Mouse (Mus musculus) MEL (cell line): ENCODE results near the gene Scgb1c1. TPM values are rescaled to one million over a fixed set of nuclear protein-coding genes. Genes with fewer than 3 reads are reported as not detected.
"Not testable (repeated sequence)": the region's sequence is repeated elsewhere in the genome, so short reads cannot be mapped to it uniquely, and the experiment has no call there.

Experiments used
- DNase-seq: peaks from one replicate; pipeline ENCODE4 v3.0.0; 2011; ENCODE audit warnings: low read depth, low spot score
- H3K27ac ChIP-seq: 2 replicates; pipeline ENCODE4 v1.5.1; 2012; ENCODE audit warnings: low read depth, mild to moderate bottlenecking, control low read depth, low read length, moderate library complexity; ENCODE audit not compliant: control insufficient read depth
- H3K27me3 ChIP-seq, 2 experiments: fragments of 150-350 bp in 1 of 2; sonication (generic) in 1 of 2; 2 replicates each; pipeline ENCODE4 v1.6.1; 2012; ENCODE audit warnings: low read length in 2 of 2, mild to moderate bottlenecking in 2 of 2, improper control_type of control experiment in 1 of 2, moderate library complexity in 1 of 2; ENCODE audit not compliant: insufficient read depth in 2 of 2, control insufficient read depth in 1 of 2
- H3K36me3 ChIP-seq, 2 experiments: 2 replicates each; pipeline ENCODE4 v1.6.1; 2012 to 2014; ENCODE audit warnings: low read length in 2 of 2, improper control_type of control experiment in 1 of 2, inconsistent platforms in 1 of 2, mild to moderate bottlenecking in 1 of 2; ENCODE audit not compliant: insufficient read depth in 2 of 2, control insufficient read depth in 1 of 2
- H3K4me1 ChIP-seq, 2 experiments: fragments of 150-350 bp in 1 of 2; sonication (generic) in 1 of 2; 2 replicates each; pipeline ENCODE4 v1.6.1; 2012; ENCODE audit warnings: low read length in 2 of 2, improper control_type of control experiment in 1 of 2, mild to moderate bottlenecking in 1 of 2; ENCODE audit not compliant: insufficient read depth in 2 of 2, control insufficient read depth in 1 of 2
- H3K4me3 ChIP-seq, 2 experiments: fragments of 150-350 bp in 1 of 2; sonication (generic) in 1 of 2; 2 replicates each; pipeline ENCODE4 v1.5.1; 2012; ENCODE audit warnings: low read depth in 2 of 2, low read length in 2 of 2, mild to moderate bottlenecking in 2 of 2, moderate library complexity in 2 of 2, control low read depth in 1 of 2, improper control_type of control experiment in 1 of 2; ENCODE audit not compliant: control insufficient read depth in 1 of 2, insufficient read depth in 1 of 2
- H3K79me2 ChIP-seq: 2 replicates; pipeline ENCODE4 v1.6.1; 2012; ENCODE audit warnings: mild to moderate bottlenecking, low read length, moderate library complexity; ENCODE audit not compliant: control insufficient read depth, poor library complexity, insufficient read depth
- H3K9ac ChIP-seq: 2 replicates; pipeline ENCODE4 v1.6.1; 2012; ENCODE audit warnings: low read depth, mild to moderate bottlenecking, control low read depth, low read length, moderate library complexity; ENCODE audit not compliant: control insufficient read depth, poor library complexity, severe bottlenecking
- H3K9me3 ChIP-seq: fragments of 150-350 bp; sonication (generic); replicated peaks from 2 replicates; pipeline ENCODE4 v1.6.1; 2012; ENCODE audit warnings: mild to moderate bottlenecking, low read length, improper control_type of control experiment, moderate library complexity; ENCODE audit not compliant: insufficient read depth
- E2F4 ChIP-seq: IDR thresholded peaks from 2 replicates; pipeline ENCODE4 v1.6.1; 2011; ENCODE audit warnings: low read depth, low read length, improper control_type of control experiment, borderline replicate concordance
- ELF1 ChIP-seq: IDR thresholded peaks from 2 replicates; pipeline ENCODE4 v1.6.1; 2014; ENCODE audit warnings: low read depth, mild to moderate bottlenecking, inconsistent platforms, low read length, improper control_type of control experiment, moderate library complexity
- EP300 ChIP-seq, 2 experiments: IDR thresholded peaks; 2 replicates each; pipeline ENCODE4 v1.6.1; 2011; ENCODE audit warnings: improper control_type of control experiment in 2 of 2, low read length in 2 of 2, low read depth in 1 of 2, mild to moderate bottlenecking in 1 of 2
- ETS1 ChIP-seq: IDR thresholded peaks from 2 replicates; pipeline ENCODE4 v1.6.1; 2012; ENCODE audit warnings: low read depth, mild to moderate bottlenecking, inconsistent platforms, low read length, improper control_type of control experiment, moderate library complexity
- JUND ChIP-seq: IDR thresholded peaks from 2 replicates; pipeline ENCODE4 v1.6.1; 2011; ENCODE audit warnings: low read depth, mild to moderate bottlenecking, improper control_type of control experiment, low read length
- MAFK ChIP-seq: IDR thresholded peaks from 2 replicates; pipeline ENCODE4 v1.6.1; 2011; ENCODE audit warnings: low read depth, mild to moderate bottlenecking, low read length, improper control_type of control experiment, borderline replicate concordance
- MAX ChIP-seq: IDR thresholded peaks from 2 replicates; pipeline ENCODE4 v1.6.1; 2011; ENCODE audit warnings: low read length, improper control_type of control experiment
- MEF2A ChIP-seq: IDR thresholded peaks from 2 replicates; pipeline ENCODE4 v1.6.1; 2014; ENCODE audit warnings: low read depth, mild to moderate bottlenecking, inconsistent platforms, low read length, improper control_type of control experiment; ENCODE audit not compliant: poor library complexity, insufficient replicate concordance, severe bottlenecking; ENCODE audit errors: extremely low read depth
- MYB ChIP-seq: IDR thresholded peaks from 2 replicates; pipeline ENCODE4 v1.6.1; 2011; ENCODE audit warnings: mild to moderate bottlenecking, low read depth, low read length, improper control_type of control experiment
- MYC ChIP-seq: IDR thresholded peaks from 2 replicates; pipeline ENCODE4 v1.6.1; 2011; ENCODE audit warnings: low read depth, mild to moderate bottlenecking, low read length, improper control_type of control experiment, moderate library complexity
- POLR2A ChIP-seq, 2 experiments: IDR thresholded peaks; 2 replicates each; pipeline ENCODE4 v1.6.1; 2011 to 2012; ENCODE audit warnings: low read length in 2 of 2, mild to moderate bottlenecking in 2 of 2, control low read depth in 1 of 2, improper control_type of control experiment in 1 of 2, low read depth in 1 of 2, moderate library complexity in 1 of 2; ENCODE audit not compliant: control insufficient read depth in 1 of 2, insufficient read depth in 1 of 2, poor library complexity in 1 of 2
- SIN3A ChIP-seq: IDR thresholded peaks from 2 replicates; pipeline ENCODE4 v1.6.1; 2012; ENCODE audit warnings: low read length, improper control_type of control experiment, inconsistent platforms
- TAL1 ChIP-seq: IDR thresholded peaks from 2 replicates; pipeline ENCODE4 v1.6.1; 2012; ENCODE audit warnings: mild to moderate bottlenecking, inconsistent platforms, low read length, moderate library complexity, mixed read lengths
- TBP ChIP-seq: IDR thresholded peaks from 2 replicates; pipeline ENCODE4 v1.8.0; 2011; ENCODE audit warnings: low read depth, low read length, improper control_type of control experiment
- UBTF ChIP-seq: IDR thresholded peaks from 2 replicates; pipeline ENCODE4 v1.6.1; 2012; ENCODE audit warnings: low read depth, mild to moderate bottlenecking, inconsistent platforms, low read length, improper control_type of control experiment, moderate library complexity, borderline replicate concordance; ENCODE audit not compliant: insufficient read depth
- USF1 ChIP-seq: IDR thresholded peaks from 2 replicates; pipeline ENCODE4 v1.6.1; 2014; ENCODE audit warnings: low read depth, mild to moderate bottlenecking, inconsistent platforms, low read length, improper control_type of control experiment, moderate library complexity
- ZC3H11A ChIP-seq: IDR thresholded peaks from 2 replicates; pipeline ENCODE4 v1.6.1; 2012; ENCODE audit warnings: low read depth, mild to moderate bottlenecking, inconsistent platforms, low read length, improper control_type of control experiment
- ZKSCAN1 ChIP-seq: IDR thresholded peaks from 2 replicates; pipeline ENCODE4 v1.6.1; 2012; ENCODE audit warnings: low read depth, mild to moderate bottlenecking, inconsistent platforms, low read length, improper control_type of control experiment, moderate library complexity
- ZMIZ1 ChIP-seq: IDR thresholded peaks from 2 replicates; pipeline ENCODE4 v1.6.1; 2012; ENCODE audit warnings: low read depth, mild to moderate bottlenecking, inconsistent platforms, low read length, improper control_type of control experiment, moderate library complexity
- ZNF384 ChIP-seq: IDR thresholded peaks from 2 replicates; pipeline ENCODE4 v1.6.1; 2012; ENCODE audit warnings: low read depth, mild to moderate bottlenecking, inconsistent platforms, low read length, improper control_type of control experiment
- polyA plus RNA-seq, 2 experiments: library from polyadenylated mRNA; stranded (reverse) in 1 of 2; unstranded in 1 of 2; fragments of >175 nt in 1 of 2; fragments of >200 nt in 1 of 2; gene quantifications; 2 replicates each; pipeline versions ENCODE4 v1.2.1 to v1.2.4; 2012; ENCODE audit warnings: low replicate concordance in 2 of 2, low read depth in 1 of 2; ENCODE audit not compliant: insufficient read length in 2 of 2, insufficient read depth in 1 of 2, missing spikeins in 1 of 2
- total RNA-seq: library from RNA; depleted of rRNA; stranded (reverse); fragments of 300-350 nt; gene quantifications from 2 replicates; pipeline ENCODE4 v1.2.3, GENCODE M21; 2012

Gene Scgb1c1
- total and polyA plus RNA-seq, 3 experiments, result not detected

DNA sequence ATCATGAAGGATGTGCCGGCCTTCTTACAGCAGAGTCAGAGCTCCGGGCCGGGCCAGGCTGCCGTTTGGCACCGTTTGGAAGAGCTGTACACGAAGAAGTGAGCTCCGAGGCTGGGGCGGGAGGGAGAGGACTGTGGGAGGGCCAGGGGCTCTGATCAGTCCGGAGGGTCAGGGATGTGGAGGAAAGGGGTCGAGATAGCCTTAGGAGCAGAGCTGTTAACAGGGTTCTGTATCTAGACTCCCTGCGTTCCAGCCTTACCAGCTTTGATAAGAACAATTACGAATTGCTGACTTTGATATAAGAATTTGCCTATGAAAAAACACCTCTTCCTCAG is 37.1 kb downstream of the Scgb1c1 start:
- Histone ChIP-seq H3K9ac (peak overlapping the region; percentile 88), H3K27me3 (no peaks in the 10 kb centered on the region), H3K36me3 (peaks cover 3 to 18% of the 10 kb centered on the region in 2 experiments), H3K79me2 (peaks cover 15% of the 10 kb centered on the region), H3K4me1 (peaks cover 0 to 14% of the 10 kb centered on the region in 2 experiments; a peak in 3 of 4 replicates), H3K4me3 (peak overlapping the region; percentile 92), H3K9me3 (no peaks in the 10 kb centered on the region)
- DNase-seq, result no peak
- TF ChIP-seq MAFK (no peak), POLR2A (IDR thresholded peaks at IDR 0.05; ENCODE audit: control insufficient read depth in 1 of 2, insufficient read depth in 1 of 2, low read depth in 1 of 2, low read length in 2 of 2, poor library complexity in 1 of 2) (0 out of 4 replicates have a peak, but pooled peaks of 1 of the 2 experiments have one; percentile 41)
- TF ChIP-seq, all 39 proteins: peak for 1
- H3K27ac ChIP-seq, result peak overlapping the region; percentile 53; the same call in 1 of the 2 replicates

GRCm38 (mm10) chr7:140890636-140891035 is 45.3 kb downstream of the Scgb1c1 start:
- H3K4me3 ChIP-seq, H3K9ac ChIP-seq, H3K27me3 ChIP-seq, H3K79me2 ChIP-seq, H3K4me1 ChIP-seq, H3K27ac ChIP-seq, DNase-seq, H3K9me3 ChIP-seq: not testable (repeated sequence)
- H3K36me3 ChIP-seq, result peaks cover 3 to 13% of the 10 kb centered on the region in 2 experiments; a peak in 3 of 4 replicates

DNA sequence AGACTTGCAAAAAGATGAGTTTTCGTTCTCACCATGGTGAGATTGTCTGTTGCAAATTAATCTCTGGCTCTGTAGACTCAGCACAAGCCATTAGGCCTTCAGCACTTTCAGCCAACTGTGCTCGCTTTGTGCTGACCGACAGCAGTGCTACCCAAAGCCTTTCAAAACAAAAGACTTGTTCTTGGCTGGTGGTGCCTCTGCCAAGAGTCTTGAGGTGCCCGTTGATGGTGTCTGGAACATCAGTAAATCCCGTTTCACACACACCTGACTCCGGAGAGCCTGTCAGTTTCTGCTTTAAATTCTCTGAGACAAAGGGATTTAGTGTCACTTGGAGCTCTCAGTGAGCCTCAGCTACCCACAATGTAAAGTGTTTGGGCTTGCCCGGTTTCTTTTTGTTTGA is 48.7 kb downstream of the Scgb1c1 start:
- H3K27ac ChIP-seq, result no peak overlapping the region
- H3K9me3 ChIP-seq, result no peaks in the 10 kb centered on the region
- no peaks in the 10 kb centered on the region for H3K27me3 ChIP-seq
- no peak overlapping the region for H3K9ac ChIP-seq
- H3K79me2 ChIP-seq, result no peaks in the 10 kb centered on the region
- no peak for DNase-seq
- TF ChIP-seq MYB (no peak), POLR2A (IDR thresholded peaks at IDR 0.05; ENCODE audit: control insufficient read depth in 1 of 2, insufficient read depth in 1 of 2, low read depth in 1 of 2, low read length in 2 of 2, poor library complexity in 1 of 2) (no peak), ZNF384 (no peak), MYC (no peak), ELF1 (no peak), UBTF (no peak), ETS1 (no peak), TAL1 (no peak), SIN3A (no peak), JUND (no peak), EP300 (IDR thresholded peaks at IDR 0.05; ENCODE audit: low read depth in 1 of 2, low read length in 2 of 2) (no peak), MAX (no peak), ZKSCAN1 (no peak), TBP (no peak), ZC3H11A (no peak), ZMIZ1 (no peak), MEF2A (no peak), E2F4 (no peak), USF1 (no peak)
- H3K4me3 ChIP-seq, result no peak overlapping the region
- peaks cover 3 to 10% of the 10 kb centered on the region in 2 experiments; a peak in 3 of 4 replicates for H3K36me3 ChIP-seq
- H3K4me1 ChIP-seq, result peaks cover 0 to 7% of the 10 kb centered on the region in 2 experiments; a peak in 2 of 4 replicates
